Mouse (Mus musculus) intestine, embryonic 14.5 days (tissue): ENCODE results near the gene Cep63. TPM values are rescaled to one million over a fixed set of nuclear protein-coding genes. Genes with fewer than 3 reads are reported as not detected.

Experiments used
- ATAC-seq: fragments of 200-750 bp; cut with Nextera tagmentation; replicated peaks from 2 replicates; pipeline ENCODE4 v1.8.0; 2017; ENCODE audit warnings: low read depth, moderate number of reproducible peaks, moderate TSS enrichment, moderate library complexity; ENCODE audit not compliant: low FRiP score, low TSS enrichment
- DNase-seq: peaks from one replicate; pipeline ENCODE4 v3.0.0-alpha.2; 2018; ENCODE audit warnings: low spot score
- H3K27ac ChIP-seq: fragments of 300-500 bp; sonication (generic); 2 replicates; pipeline ENCODE4 v1.5.1; 2014; ENCODE audit warnings: low read depth, mild to moderate bottlenecking, control low read depth
- H3K27me3 ChIP-seq: fragments of 300-500 bp; sonication (generic); replicated peaks from 2 replicates; pipeline ENCODE4 v1.6.1; 2014; ENCODE audit warnings: low read length, control low read depth; ENCODE audit not compliant: control insufficient read depth, insufficient read depth
- H3K36me3 ChIP-seq: fragments of 300-500 bp; sonication (generic); 2 replicates; pipeline ENCODE4 v1.6.1; 2014; ENCODE audit warnings: low read length, control low read depth; ENCODE audit not compliant: control insufficient read depth, insufficient read depth
- H3K4me1 ChIP-seq: fragments of 300-500 bp; sonication (generic); replicated peaks from 2 replicates; pipeline ENCODE4 v1.6.1; 2014; ENCODE audit warnings: low read length, control low read depth, mixed read lengths; ENCODE audit not compliant: control insufficient read depth, insufficient read depth
- H3K4me2 ChIP-seq: fragments of 300-500 bp; sonication (generic); 2 replicates; pipeline ENCODE4 v1.6.1; 2014; ENCODE audit warnings: low read length
- H3K4me3 ChIP-seq: fragments of 300-500 bp; sonication (generic); 2 replicates; pipeline ENCODE4 v1.5.1; 2014; ENCODE audit warnings: low read depth, low read length, control low read depth, mixed read lengths
- H3K9ac ChIP-seq: fragments of 300-500 bp; sonication (generic); 2 replicates; pipeline ENCODE4 v1.6.1; 2014; ENCODE audit warnings: mild to moderate bottlenecking, low read length
- H3K9me3 ChIP-seq: fragments of 300-500 bp; sonication (generic); 2 replicates; pipeline ENCODE4 v1.6.1; 2016; ENCODE audit warnings: low read length, control low read depth; ENCODE audit not compliant: control insufficient read depth
- WGBS: fragments of 180-500 bp; shearing (Covaris S2); extraction: QIAGEN DNeasy Blood & Tissue Kit; methylation state at CpG from one replicate; pipeline ENCODE4 v1.1.7; 2014; 5-methylcytosine and 5-hydroxymethylcytosine counted together
- polyA plus RNA-seq: library from polyadenylated mRNA; unstranded; fragments of >200 nt; fragmentation: Nextera tagmentation; extraction: Ambion mirVana; gene quantifications from 2 replicates; pipeline ENCODE4 v1.2.1, GENCODE M21; 2014

Gene Cep63
- polyA plus RNA-seq, 1 experiment from 2014 or later = 46.2 TPM

DNA sequence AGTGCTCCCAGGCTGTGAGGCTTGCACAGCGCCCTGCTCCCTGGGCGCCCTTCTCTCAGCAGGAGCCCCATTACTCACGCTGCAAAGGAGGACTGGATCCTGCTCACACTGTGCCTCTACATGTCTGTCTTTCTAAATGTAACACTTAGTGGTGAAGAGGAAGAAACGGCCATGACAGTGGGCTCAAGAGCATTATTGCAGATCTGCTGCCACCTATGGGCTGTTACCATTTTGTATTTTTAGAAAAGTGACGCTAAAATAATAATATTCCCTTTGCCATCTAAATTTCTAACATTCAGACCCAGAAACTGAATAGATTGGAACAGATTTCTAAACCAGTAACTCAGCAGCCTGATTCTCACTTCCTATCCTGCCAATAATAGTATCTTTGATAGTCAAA lies 18.9 kb downstream of the Cep63 start:
- no peaks in the 10 kb centered on the region for H3K27me3 ChIP-seq
- 69% methylated on average over 5 of the region's 5 CpGs for WGBS
- no peak overlapping the region for H3K4me3 ChIP-seq
- no peaks in the 10 kb centered on the region for H3K9me3 ChIP-seq
- no peak for DNase-seq
- peaks cover 37% of the 10 kb centered on the region for H3K36me3 ChIP-seq
- no peak for ATAC-seq
- no peak overlapping the region for H3K27ac ChIP-seq
- H3K4me1 ChIP-seq = no peaks in the 10 kb centered on the region
- no peak overlapping the region for H3K9ac ChIP-seq
- no peak overlapping the region for H3K4me2 ChIP-seq

DNA sequence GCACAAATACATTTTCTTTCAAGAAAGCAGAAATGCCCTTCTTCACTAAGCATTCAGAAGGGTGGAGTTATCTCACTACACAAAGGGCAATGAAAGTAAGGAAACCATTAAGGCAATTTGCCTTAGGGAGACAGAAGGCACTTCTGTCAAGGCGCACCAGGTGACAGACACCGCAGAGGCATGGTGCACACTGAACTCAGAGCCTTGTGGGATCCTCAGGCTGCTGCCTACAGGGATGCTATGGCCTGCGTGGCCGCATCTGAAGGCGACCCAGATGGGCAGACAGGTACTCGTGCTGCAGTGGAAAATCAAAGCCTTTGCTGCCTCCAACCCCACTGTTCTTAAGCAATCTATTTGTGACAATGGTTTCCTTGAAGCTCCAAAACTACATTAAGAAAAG lies 21.2 kb downstream of the Cep63 start:
- ATAC-seq = no peak
- Histone ChIP-seq H3K27ac (no peak overlapping the region), H3K27me3 (no peaks in the 10 kb centered on the region), H3K4me3 (no peak overlapping the region), H3K36me3 (peaks cover 43% of the 10 kb centered on the region), H3K4me1 (no peaks in the 10 kb centered on the region), H3K9ac (no peak overlapping the region), H3K9me3 (no peaks in the 10 kb centered on the region), H3K4me2 (no peak overlapping the region)
- WGBS = 91% methylated on average over 6 of the region's 6 CpGs
- no peak for DNase-seq

DNA sequence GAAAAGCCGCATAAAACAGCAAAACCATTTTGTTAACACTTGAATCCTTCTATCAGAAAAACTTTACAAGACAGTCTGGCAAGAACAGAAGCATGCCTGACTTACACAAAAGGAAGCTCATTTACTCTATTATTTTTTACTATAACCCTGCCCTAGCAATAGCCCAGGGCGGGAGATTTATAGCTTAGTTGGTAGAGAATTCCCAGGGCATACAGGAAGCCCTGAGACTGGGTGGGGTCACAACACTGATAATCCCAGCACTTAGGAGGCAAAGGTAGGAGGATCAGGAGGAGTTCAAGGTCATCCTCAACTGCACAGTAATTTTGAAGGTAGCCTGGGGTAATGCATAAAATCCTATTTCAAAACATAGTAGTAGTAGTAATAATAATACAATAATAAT lies 24.7 kb downstream of the Cep63 start:
- peaks cover 46% of the 10 kb centered on the region for H3K36me3 ChIP-seq
- no peak overlapping the region for H3K4me3 ChIP-seq
- no peaks in the 10 kb centered on the region for H3K27me3 ChIP-seq
- no peak overlapping the region for H3K4me2 ChIP-seq
- H3K9ac ChIP-seq = no peak overlapping the region
- H3K4me1 ChIP-seq = no peaks in the 10 kb centered on the region
- H3K9me3 ChIP-seq = no peaks in the 10 kb centered on the region
- no peak overlapping the region; the same call in 1 of the 2 replicates for H3K27ac ChIP-seq
- WGBS = 81% methylated on average over 2 of the region's 2 CpGs
- ATAC-seq (no peak), DNase-seq (no peak)

DNA sequence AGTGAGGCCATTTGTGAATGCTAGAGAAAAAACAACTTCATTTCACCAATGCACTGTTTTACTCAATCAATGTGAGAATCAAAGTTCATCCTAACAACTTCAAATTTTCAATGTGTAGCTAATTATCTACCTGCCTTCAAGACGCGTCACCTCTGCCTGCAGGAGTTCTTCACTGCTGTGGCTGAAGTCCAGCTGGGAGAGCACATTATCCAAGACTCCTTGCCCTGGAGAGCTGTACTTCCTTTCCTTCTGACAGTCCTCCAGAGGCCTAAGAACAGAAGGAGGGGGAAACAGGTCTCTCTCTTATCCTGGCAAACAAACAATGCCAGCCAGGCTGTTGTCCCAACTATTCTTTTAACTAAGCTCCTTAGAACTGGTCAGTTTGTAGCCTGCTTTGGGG lies 25.1 kb downstream of the Cep63 start:
- Histone ChIP-seq H3K36me3 (peaks cover 43% of the 10 kb centered on the region), H3K9ac (no peak overlapping the region), H3K4me1 (no peaks in the 10 kb centered on the region), H3K27me3 (no peaks in the 10 kb centered on the region), H3K4me3 (no peak overlapping the region), H3K9me3 (no peaks in the 10 kb centered on the region), H3K27ac (no peak overlapping the region; the same call in 1 of the 2 replicates), H3K4me2 (no peak overlapping the region)
- ATAC-seq (no peak), DNase-seq (no peak)
- 93% methylated on average over 2 of the region's 2 CpGs for WGBS

DNA sequence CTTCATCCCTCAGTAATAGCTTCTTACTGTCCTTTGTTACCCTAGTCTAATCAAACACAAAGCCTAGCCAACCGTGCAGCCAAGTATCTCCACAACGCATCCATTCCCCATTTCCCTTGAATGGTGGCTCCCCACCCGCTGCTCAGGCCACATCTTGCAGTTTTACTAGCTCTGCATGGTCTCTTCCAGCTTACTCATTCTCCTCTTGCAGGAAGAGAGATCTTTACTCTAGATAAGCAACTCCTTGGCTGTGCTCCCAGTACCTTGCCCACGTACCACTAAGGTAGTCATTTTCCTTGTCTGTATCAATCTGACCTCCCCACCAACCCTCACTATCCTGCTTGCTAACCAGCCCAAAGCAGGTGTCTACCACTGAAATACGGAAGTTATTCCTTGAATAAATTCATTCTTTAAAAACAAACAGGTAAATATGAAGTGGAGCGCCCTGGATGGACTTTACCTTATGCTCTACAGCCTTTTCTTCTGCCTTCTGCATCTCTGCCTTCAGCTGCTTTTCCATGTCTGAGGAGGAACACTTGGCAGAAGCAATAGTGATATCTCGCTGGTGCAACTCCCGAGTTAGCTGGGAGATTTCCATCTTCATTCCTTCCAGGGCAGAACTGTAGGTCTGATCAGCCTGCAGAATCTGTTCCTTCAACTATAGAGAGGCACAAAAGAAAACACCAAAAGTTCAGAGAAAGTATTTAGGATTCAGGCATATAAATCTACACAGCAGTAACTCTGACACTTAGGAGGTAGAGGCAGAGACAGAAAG lies 30.5 kb downstream of the Cep63 start:
- H3K4me1 ChIP-seq = peaks cover 9% of the 10 kb centered on the region; the same call in 1 of the 2 replicates
- no peak overlapping the region for H3K9ac ChIP-seq
- peaks cover 52% of the 10 kb centered on the region for H3K36me3 ChIP-seq
- no peak overlapping the region for H3K27ac ChIP-seq
- no peak for DNase-seq
- 87% methylated on average over 8 of the region's 8 CpGs for WGBS
- no peaks in the 10 kb centered on the region for H3K27me3 ChIP-seq
- no peak overlapping the region for H3K4me2 ChIP-seq
- no peak overlapping the region for H3K4me3 ChIP-seq
- no peaks in the 10 kb centered on the region for H3K9me3 ChIP-seq
- ATAC-seq = no peak

DNA sequence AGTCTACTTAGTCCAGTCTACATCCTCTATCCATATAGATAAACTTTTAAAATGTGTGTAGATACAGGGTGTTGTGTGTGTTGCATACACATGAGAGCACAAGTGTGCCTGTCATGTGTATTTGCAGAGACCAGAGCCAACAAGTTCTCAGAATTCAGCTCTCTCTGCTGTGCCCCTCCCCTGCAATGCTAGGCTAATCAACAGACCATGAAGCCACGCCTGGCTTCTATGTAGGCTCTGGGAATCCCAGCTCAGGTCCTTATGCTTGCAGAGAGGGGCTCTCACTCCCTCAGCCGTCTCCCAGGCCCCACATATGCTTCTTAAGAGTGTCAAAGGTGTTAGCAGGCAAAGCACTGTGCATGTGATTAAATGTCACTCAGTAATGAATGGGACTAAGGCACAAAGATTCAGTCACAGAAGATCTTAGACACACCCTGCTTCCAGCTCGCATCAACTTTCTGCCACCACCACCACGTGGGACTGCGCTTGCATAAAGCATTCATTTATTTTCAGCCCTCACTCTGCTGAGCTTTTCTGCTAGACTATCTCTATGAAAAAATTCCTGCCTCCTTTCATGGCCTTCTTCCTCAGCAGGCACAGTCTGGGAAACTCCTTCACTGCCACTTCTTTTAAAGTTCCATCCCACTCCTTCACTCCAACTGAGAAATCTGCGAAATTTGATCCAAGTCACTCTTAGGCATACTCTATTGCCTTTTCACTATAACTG lies 31.5 kb downstream of the Cep63 start:
- H3K27ac ChIP-seq = no peak overlapping the region
- peaks cover 45% of the 10 kb centered on the region for H3K36me3 ChIP-seq
- DNase-seq = no peak
- H3K9ac ChIP-seq = no peak overlapping the region
- no peak overlapping the region for H3K4me2 ChIP-seq
- no peak overlapping the region for H3K4me3 ChIP-seq
- no peaks in the 10 kb centered on the region for H3K27me3 ChIP-seq
- no peaks in the 10 kb centered on the region for H3K9me3 ChIP-seq
- 57% methylated on average over 6 of the region's 6 CpGs for WGBS
- ATAC-seq = no peak
- peaks cover 9% of the 10 kb centered on the region; the same call in 1 of the 2 replicates for H3K4me1 ChIP-seq

DNA sequence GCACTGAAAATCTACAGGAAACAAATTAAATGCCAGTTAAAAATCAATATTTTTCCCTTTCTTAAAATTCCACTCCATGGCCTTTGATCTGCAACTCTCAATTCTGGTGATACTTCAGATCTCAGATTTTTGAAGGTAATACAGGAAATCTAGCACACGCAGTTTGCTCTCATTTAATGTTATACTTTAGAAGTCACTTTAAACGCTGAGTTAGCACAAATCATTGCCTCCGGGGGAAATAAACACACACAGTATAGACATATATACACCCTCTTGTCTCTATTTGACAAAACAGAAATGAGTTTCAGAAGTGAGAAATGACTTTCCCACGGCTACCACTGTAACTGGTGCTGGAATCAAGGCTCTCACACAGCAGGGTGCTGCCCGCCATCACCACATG lies 39.0 kb downstream of the Cep63 start:
- Histone ChIP-seq H3K4me1 (peaks cover 8% of the 10 kb centered on the region; the same call in 1 of the 2 replicates), H3K27ac (no peak overlapping the region), H3K4me3 (no peak overlapping the region), H3K9me3 (no peaks in the 10 kb centered on the region), H3K27me3 (no peaks in the 10 kb centered on the region), H3K36me3 (peaks cover 30% of the 10 kb centered on the region; the same call in 1 of the 2 replicates), H3K9ac (no peak overlapping the region), H3K4me2 (no peak overlapping the region)
- WGBS = 59% methylated on average over 5 of the region's 5 CpGs
- ATAC-seq = no peak
- DNase-seq = no peak

DNA sequence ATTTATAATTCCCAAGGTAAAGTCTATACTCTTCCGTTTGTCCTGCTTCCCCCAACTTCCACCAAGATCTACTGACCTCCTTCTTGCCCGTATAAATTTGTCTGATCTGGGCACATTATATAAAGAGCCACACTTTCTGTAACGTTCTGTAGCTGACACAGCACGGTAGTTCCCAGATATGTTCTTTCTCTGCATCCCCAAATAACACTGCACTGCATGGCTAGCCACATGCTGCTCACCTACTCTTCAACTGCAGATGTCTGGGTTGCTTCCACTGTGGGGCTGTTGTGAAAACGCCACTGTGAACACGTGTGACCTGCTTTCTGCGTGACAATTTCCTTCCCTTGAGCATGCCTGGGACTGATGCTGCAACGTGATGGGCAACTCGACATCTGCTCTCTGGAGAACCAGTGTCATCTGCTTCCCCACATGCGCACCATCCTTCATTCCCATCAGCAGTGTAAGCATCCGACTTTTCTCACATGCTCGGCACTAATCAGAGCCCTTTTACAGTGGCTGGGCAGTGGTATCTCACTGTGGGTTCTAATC lies 44.3 kb downstream of the Cep63 start:
- peaks cover 24% of the 10 kb centered on the region; the same call in 1 of the 2 replicates for H3K36me3 ChIP-seq
- no peak overlapping the region for H3K9ac ChIP-seq
- WGBS = 81% methylated on average over 12 of the region's 12 CpGs
- no peaks in the 10 kb centered on the region for H3K4me1 ChIP-seq
- H3K4me2 ChIP-seq = no peak overlapping the region
- H3K27me3 ChIP-seq = no peaks in the 10 kb centered on the region
- no peaks in the 10 kb centered on the region for H3K9me3 ChIP-seq
- H3K4me3 ChIP-seq = no peak overlapping the region
- DNase-seq (no peak), ATAC-seq (no peak)
- no peak overlapping the region for H3K27ac ChIP-seq
